Mouse (Mus musculus) T-cell, adult 66 days (primary cell): ENCODE results near the gene Ndufc2. TPM values are rescaled to one million over a fixed set of nuclear protein-coding genes. Genes with fewer than 3 reads are reported as not detected.

ENCODE experiments used
- total RNA-seq, 2 experiments: library from RNA; stranded (reverse); gene quantifications; 3 replicates in 1 of 2; 4 replicates in 1 of 2; pipeline ENCODE4 v1.2.4; 2023

Ndufc2 gene
- 10 to 100 TPM; 51.1 to 59.0 TPM for total RNA-seq

GRCm38 (mm10) chr7:97399960-97400715, at the start of gene Ndufc2:
Ndufc2 (plus strand) TSS chr7:97400003.

GRCm38 (mm10) chr7:97416906-97417777, 17.3 kb downstream of the Ndufc2 start, which contains the start of gene Thrsp:
Thrsp (minus strand) TSS chr7:97417730.

GRCm38 (mm10) chr7:97451023-97451422, 51.2 kb downstream of the Ndufc2 start, which contains the start of gene Kctd14:
Kctd14 (plus strand) TSS chr7:97451323.

Other genes starting within 250 kb of the Ndufc2 start
- 1 to 10 TPM; 5.4 to 5.8 TPM for gene Usp35, start 68.0 kb upstream of the Ndufc2 start, total RNA-seq
- gene Kctd21, start 67.7 kb upstream of the Ndufc2 start, total RNA-seq: 1 to 10 TPM; 1.1 to 1.8 TPM
- 10 to 100 TPM; 13.1 to 13.2 TPM for gene Alg8, start 28.4 kb upstream of the Ndufc2 start, total RNA-seq
- not detected for gene Thrsp, start 17.7 kb downstream of the Ndufc2 start, total RNA-seq
- gene Kctd14, start 51.3 kb downstream of the Ndufc2 start, total RNA-seq: 1 to 10 TPM in 1 of 2 experiments, under 1 TPM in 1; 0.52 to 1.6 TPM
- 10 to 100 TPM; 40.2 to 42.4 TPM for gene Ints4, start 81.0 kb downstream of the Ndufc2 start, total RNA-seq
- gene Aamdc, start 179.5 kb downstream of the Ndufc2 start, total RNA-seq: 10 to 100 TPM; 13.8 to 15.2 TPM
- 10 to 100 TPM; 65.1 to 75.9 TPM for gene Rsf1, start 179.9 kb downstream of the Ndufc2 start, total RNA-seq